Mouse (Mus musculus): ENCODE measurements around the gene Lmnb2. TPM values are rescaled to one million over a fixed set of nuclear protein-coding genes. Genes with fewer than 3 reads are reported as not detected.

The Lmnb2 gene
- total and polyA plus RNA-seq, 3 experiments: 3.6 to 5.4 (median 5.4) TPM

DNA sequence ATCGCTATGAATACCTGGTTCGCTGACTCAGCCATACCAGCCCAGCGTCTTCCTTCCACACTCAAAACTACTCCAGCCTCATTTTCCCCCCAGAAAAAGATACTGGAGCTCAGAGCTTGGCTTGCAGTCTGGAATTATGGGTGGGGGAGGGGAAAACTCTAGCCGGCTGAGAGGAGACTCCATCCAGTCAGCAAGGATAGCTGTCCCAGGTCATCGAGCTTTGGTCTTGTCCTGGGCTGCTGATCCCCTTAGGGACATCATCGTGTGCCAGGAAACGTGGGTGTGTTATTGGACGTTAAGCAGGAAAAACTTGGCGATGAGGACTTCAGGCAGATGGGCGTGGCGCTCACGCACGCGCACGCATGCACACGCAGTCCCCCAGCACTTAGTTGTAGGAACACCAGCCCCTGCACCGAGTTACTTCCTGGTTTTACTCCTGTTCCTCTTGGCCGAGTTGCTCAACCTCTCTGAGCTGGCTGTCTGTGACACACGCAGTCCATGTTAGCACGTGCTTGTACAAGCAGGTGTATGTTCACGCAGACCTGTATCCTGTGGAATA is 15.5 kb upstream of the Lmnb2 start:
- Histone ChIP-seq H3K27ac (no peak overlapping the region; the same call in 1 of the 2 replicates), H3K9ac (ENCODE audit: low read depth, low read length) (no peak overlapping the region), H3K4me3 (peak overlapping the region; percentile 23; the same call in 1 of the 2 replicates), H3K79me2 (replicated peaks; ENCODE audit: control insufficient read depth, insufficient read depth, low read length) (no peaks in the 10 kb centered on the region), H3K36me3 (ENCODE audit: control insufficient read depth, insufficient read depth, low read length) (no peaks in the 10 kb centered on the region), H3K27me3 (ENCODE audit: control insufficient read depth, insufficient read depth, low read length) (no peaks in the 10 kb centered on the region; the same call in 1 of the 2 replicates), H3K4me1 (ENCODE audit: control insufficient read depth, insufficient read depth, low read length) (peaks cover 19% of the 10 kb centered on the region)
- TF ChIP-seq EP300 (IDR thresholded peaks at IDR 0.05; ENCODE audit: insufficient read depth, low read depth, low read length) (peak; percentile 61; the same call in 1 of the 2 replicates), POLR2A (IDR thresholded peaks at IDR 0.05; ENCODE audit: insufficient read depth, low read depth, low read length) (no peak), CTCF (IDR thresholded peaks at IDR 0.05) (no peak)
- 8% methylated on average over 21 of the region's 21 CpGs for WGBS
- DNase-seq: peak; percentile 65 to 71
- intact Hi-C loops (cut with DNase I): no loop called here

DNA sequence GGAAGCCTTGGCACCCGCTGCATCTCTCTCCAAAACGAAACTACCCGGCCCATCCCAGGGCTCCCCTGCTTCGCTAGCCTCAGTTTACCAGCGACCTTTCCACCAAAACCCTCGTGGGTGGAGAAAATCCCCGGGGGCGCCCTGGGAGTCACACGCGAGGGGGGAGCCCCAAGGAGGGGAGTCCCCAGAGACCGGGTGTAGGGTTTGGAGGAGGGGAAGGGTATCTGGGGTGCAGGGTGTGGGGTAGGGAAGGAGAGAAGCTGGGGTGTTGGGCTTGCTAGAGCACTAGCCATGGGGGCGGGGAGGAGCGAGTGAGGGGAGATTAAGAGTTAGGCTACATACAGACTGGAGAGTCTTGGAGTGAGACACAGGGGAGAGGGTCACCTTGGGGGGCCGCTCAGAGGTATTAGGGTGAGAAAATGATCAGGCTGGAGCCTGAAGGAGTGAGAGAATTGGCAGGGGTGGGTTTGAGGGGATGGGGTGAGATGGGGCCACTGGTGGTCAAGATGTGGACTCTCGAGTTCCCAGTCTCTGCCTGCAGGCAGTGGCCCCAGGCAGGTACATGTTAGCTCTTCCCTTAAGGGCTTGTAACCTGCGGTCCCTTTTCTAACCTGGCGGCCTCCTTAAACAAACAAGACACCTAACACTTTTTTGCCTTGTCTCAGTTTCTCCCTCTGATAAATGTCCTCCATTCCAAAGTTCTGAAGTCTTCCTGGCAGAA is 14.8 kb upstream of the Lmnb2 start:
- peak overlapping the region; percentile 21 for H3K9ac ChIP-seq (ENCODE audit: low read depth, low read length)
- WGBS: 9% methylated on average over 17 of the region's 17 CpGs
- H3K4me1 ChIP-seq (ENCODE audit: control insufficient read depth, insufficient read depth, low read length): peaks cover 19% of the 10 kb centered on the region
- H3K27ac ChIP-seq: no peak overlapping the region; the same call in 1 of the 2 replicates
- peak overlapping the region; percentile 37 for H3K4me3 ChIP-seq
- DNase-seq: peak; percentile 39 to 45
- no peaks in the 10 kb centered on the region for H3K79me2 ChIP-seq (replicated peaks; ENCODE audit: control insufficient read depth, insufficient read depth, low read length)
- no peaks in the 10 kb centered on the region; the same call in 1 of the 2 replicates for H3K27me3 ChIP-seq (ENCODE audit: control insufficient read depth, insufficient read depth, low read length)
- no peak for TF ChIP-seq POLR2A (IDR thresholded peaks at IDR 0.05; ENCODE audit: insufficient read depth, low read depth, low read length)
- TF ChIP-seq EP300 (IDR thresholded peaks at IDR 0.05; ENCODE audit: insufficient read depth, low read depth, low read length): no peak
- TF ChIP-seq CTCF (IDR thresholded peaks at IDR 0.05): no peak
- no peaks in the 10 kb centered on the region for H3K36me3 ChIP-seq (ENCODE audit: control insufficient read depth, insufficient read depth, low read length)
- intact Hi-C loops (cut with DNase I): no loop called here

DNA sequence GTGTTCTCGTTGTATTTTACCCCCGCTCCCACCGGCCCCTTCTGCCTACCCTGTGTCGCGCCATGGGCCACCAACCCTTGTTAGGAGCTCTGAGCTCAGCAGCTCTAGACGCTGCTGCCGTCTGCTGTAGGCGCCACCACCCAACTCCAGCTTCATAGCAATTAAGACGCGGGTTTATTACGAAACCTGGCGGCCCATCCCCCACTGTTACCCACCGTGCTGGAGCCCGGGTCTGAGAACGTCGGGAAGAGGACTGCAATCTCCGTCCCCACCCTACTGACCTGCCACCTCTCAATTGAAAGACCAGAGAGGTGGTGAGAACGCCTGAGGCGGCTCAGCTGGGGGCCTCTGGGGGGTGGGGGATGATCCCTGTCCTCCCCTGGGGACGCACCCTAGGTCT is 14.2 kb upstream of the Lmnb2 start:
- peak; percentile 45 to 58 for DNase-seq
- intact Hi-C loops (cut with DNase I): no loop called here

DNA sequence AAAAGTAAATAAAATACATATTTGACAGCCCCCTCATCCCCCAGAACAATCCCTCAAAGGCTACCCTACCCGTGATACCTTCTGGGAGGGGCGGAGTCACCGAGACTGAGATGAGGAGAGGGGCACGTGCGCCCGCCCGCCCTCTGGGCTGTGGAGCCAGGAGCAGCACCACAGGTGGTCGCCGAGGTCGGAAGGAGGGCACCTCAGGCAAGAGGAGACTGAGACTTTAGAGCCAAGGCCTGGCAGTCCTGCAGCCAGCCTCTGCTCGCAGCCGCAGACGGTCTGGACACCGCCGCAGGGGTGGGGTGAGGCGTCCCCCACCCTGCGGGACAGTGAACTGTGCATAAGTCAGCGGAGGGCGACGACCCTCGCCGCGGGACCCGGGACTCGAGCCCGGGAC is 13.7 kb upstream of the Lmnb2 start:
- intact Hi-C loops (cut with DNase I): no loop called here
- Histone ChIP-seq H3K79me2 (replicated peaks; ENCODE audit: control insufficient read depth, insufficient read depth, low read length) (no peaks in the 10 kb centered on the region), H3K9ac (ENCODE audit: low read depth, low read length) (peak overlapping the region; percentile 25), H3K4me3 (peak overlapping the region; percentile 9; the same call in 1 of the 2 replicates), H3K27ac (peak overlapping the region; percentile 83), H3K36me3 (ENCODE audit: control insufficient read depth, insufficient read depth, low read length) (no peaks in the 10 kb centered on the region), H3K4me1 (ENCODE audit: control insufficient read depth, insufficient read depth, low read length) (peaks cover 10% of the 10 kb centered on the region), H3K27me3 (ENCODE audit: control insufficient read depth, insufficient read depth, low read length) (no peaks in the 10 kb centered on the region; the same call in 1 of the 2 replicates)
- peak in 1 of 2 experiments; percentile 20 for DNase-seq
- TF ChIP-seq EP300 (IDR thresholded peaks at IDR 0.05; ENCODE audit: insufficient read depth, low read depth, low read length): no peak
- no peak for TF ChIP-seq CTCF (IDR thresholded peaks at IDR 0.05)
- TF ChIP-seq POLR2A (IDR thresholded peaks at IDR 0.05; ENCODE audit: insufficient read depth, low read depth, low read length): no peak
- 20% methylated on average over 26 of the region's 26 CpGs for WGBS

More for the DNA sequence above, 14.2 kb upstream of the Lmnb2 start:
- TF ChIP-seq CTCF (IDR thresholded peaks at IDR 0.05): no peak
- no peak for TF ChIP-seq POLR2A (IDR thresholded peaks at IDR 0.05; ENCODE audit: insufficient read depth, low read depth, low read length)
- no peak for TF ChIP-seq EP300 (IDR thresholded peaks at IDR 0.05; ENCODE audit: insufficient read depth, low read depth, low read length)
- no peaks in the 10 kb centered on the region for H3K36me3 ChIP-seq (ENCODE audit: control insufficient read depth, insufficient read depth, low read length)
- no peaks in the 10 kb centered on the region for H3K79me2 ChIP-seq (replicated peaks; ENCODE audit: control insufficient read depth, insufficient read depth, low read length)
- H3K4me1 ChIP-seq (ENCODE audit: control insufficient read depth, insufficient read depth, low read length): peaks cover 15% of the 10 kb centered on the region
- no peaks in the 10 kb centered on the region; the same call in 1 of the 2 replicates for H3K27me3 ChIP-seq (ENCODE audit: control insufficient read depth, insufficient read depth, low read length)
- H3K9ac ChIP-seq (ENCODE audit: low read depth, low read length): peak overlapping the region; percentile 1; the same call in 1 of the 2 replicates
- peak overlapping the region; percentile 37 for H3K4me3 ChIP-seq
- no peak overlapping the region; the same call in 1 of the 2 replicates for H3K27ac ChIP-seq
- 10% methylated on average over 20 of the region's 20 CpGs for WGBS

DNA sequence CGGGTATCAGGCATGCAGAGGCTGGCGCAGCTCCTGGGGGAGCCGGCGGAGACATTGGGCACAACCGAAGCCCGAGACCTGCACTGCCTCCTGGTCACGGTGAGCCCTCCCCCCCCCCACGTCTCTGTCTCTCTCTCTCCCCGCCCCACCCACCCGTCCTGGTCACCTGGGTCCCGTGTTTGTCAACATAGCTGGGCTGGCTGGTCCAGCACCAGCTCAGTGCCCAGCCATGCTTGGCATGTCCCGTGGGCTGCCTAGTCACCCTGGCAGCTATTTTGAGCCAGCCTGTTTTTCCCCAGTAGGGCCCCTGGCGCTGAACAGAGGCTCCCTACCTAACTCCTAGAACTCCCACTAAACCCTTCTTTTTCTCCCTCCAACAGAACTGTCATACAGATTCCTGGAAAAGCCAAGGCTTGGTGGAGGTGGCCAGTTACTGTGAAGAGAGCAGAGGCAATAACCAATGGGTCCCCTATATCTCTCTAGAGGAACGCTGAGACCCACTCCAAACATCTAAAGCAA is 13.2 kb upstream of the Lmnb2 start:
- Histone ChIP-seq H3K9ac (ENCODE audit: low read depth, low read length) (peak overlapping the region; percentile 96), H3K27ac (peak overlapping the region; percentile 94), H3K36me3 (ENCODE audit: control insufficient read depth, insufficient read depth, low read length) (no peaks in the 10 kb centered on the region), H3K27me3 (ENCODE audit: control insufficient read depth, insufficient read depth, low read length) (no peaks in the 10 kb centered on the region; the same call in 1 of the 2 replicates), H3K4me1 (ENCODE audit: control insufficient read depth, insufficient read depth, low read length) (peaks cover 10% of the 10 kb centered on the region), H3K4me3 (peak overlapping the region; percentile 66), H3K79me2 (replicated peaks; ENCODE audit: control insufficient read depth, insufficient read depth, low read length) (no peaks in the 10 kb centered on the region)
- 29% methylated on average over 14 of the region's 14 CpGs for WGBS
- DNase-seq: peak in 1 of 2 experiments; percentile 78
- intact Hi-C loops (cut with DNase I): no loop called here
- TF ChIP-seq POLR2A (IDR thresholded peaks at IDR 0.05; ENCODE audit: insufficient read depth, low read depth, low read length) (peak; percentile 18; the same call in 1 of the 2 replicates), CTCF (IDR thresholded peaks at IDR 0.05) (no peak), EP300 (IDR thresholded peaks at IDR 0.05; ENCODE audit: insufficient read depth, low read depth, low read length) (0 out of 2 replicates have a peak, but pooled peaks have one; percentile 37)
